Mouse (Mus musculus): ENCODE measurements at regions not wholly inside any gene's neighbourhood (a gene's known extent, or its start where the extent isn't known, plus 50 kb on each side); places are given as distances from the start of the nearest gene placed in this dataset.

DNA sequence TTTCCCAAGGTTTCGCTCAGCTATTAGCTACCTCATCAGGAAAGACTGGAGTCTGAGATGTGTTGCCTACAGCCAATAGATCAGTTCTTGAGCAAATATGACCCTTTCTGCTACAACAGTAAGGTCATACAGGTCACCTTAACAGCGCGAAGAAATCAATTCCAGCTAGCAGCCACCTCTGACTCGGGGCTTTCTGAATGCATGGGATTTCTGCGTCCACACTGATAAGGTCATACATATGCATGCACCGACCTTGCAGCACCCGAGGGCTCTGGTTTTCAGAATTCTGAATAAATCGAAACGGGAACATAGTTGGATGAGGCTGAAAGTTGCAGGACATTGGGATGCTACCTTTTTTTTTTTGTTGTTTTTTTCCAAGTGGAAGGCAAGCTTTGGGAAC is 121.6 kb upstream of the 4930583I09Rik start:
- Histone ChIP-seq H3K27ac (replicated peaks; ENCODE audit: low read depth, low read length) (no peak overlapping the region), H3K4me1 (ENCODE audit: control insufficient read depth, insufficient read depth, low read length) (no peaks in the 10 kb centered on the region), H3K36me3 (ENCODE audit: control insufficient read depth, insufficient read depth, low read length) (no peaks in the 10 kb centered on the region), H3K27me3 (ENCODE audit: control insufficient read depth, insufficient read depth, low read length) (no peaks in the 10 kb centered on the region), H3K9me3 (ENCODE audit: control insufficient read depth, low read length) (no peaks in the 10 kb centered on the region), H3K4me3 (replicated peaks; ENCODE audit: low read length) (no peak overlapping the region), H3K9ac (ENCODE audit: low read depth, low read length, severe bottlenecking) (no peak overlapping the region), H3K4me2 (replicated peaks; ENCODE audit: low read depth, low read length, severe bottlenecking) (no peak overlapping the region)
- no peak for ATAC-seq (ENCODE audit: low FRiP score, low read depth)
- WGBS = 78% methylated on average over 9 of the region's 9 CpGs
- TF ChIP-seq POLR2A (IDR thresholded peaks at IDR 0.05; ENCODE audit: borderline replicate concordance, extremely low read depth, insufficient read depth, insufficient read length) = no peak
- DNase-seq (ENCODE audit: low spot score) = no peak

DNA sequence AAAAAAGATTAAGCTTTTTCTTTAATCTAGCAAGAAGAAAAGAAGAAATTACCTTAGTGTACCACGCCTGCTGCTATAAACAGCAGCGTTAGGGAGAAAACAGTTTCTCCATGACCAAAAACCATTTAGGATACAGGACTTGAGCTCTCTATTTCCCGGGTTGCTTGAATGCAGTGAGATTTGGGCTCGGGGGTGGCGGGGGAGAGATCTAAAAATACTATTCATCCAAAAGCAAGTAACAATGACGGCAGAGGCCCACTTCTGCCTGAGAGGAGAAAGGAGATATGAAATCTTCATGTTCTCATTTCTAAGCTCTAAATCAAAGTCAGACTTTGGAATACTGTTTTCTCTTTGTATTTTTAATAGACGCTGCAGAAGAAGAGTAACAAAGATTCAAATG is 120.6 kb upstream of the 4930583I09Rik start:
- H3K27ac ChIP-seq (replicated peaks; ENCODE audit: low read depth, low read length) = no peak overlapping the region
- no peaks in the 10 kb centered on the region for H3K4me1 ChIP-seq (ENCODE audit: control insufficient read depth, insufficient read depth, low read length)
- H3K4me2 ChIP-seq (replicated peaks; ENCODE audit: low read depth, low read length, severe bottlenecking) = no peak overlapping the region
- H3K9ac ChIP-seq (ENCODE audit: low read depth, low read length, severe bottlenecking) = no peak overlapping the region
- no peak for ATAC-seq (ENCODE audit: low FRiP score, low read depth)
- H3K9me3 ChIP-seq (ENCODE audit: control insufficient read depth, low read length) = no peaks in the 10 kb centered on the region
- no peaks in the 10 kb centered on the region for H3K36me3 ChIP-seq (ENCODE audit: control insufficient read depth, insufficient read depth, low read length)
- WGBS = 82% methylated on average over 7 of the region's 7 CpGs
- no peaks in the 10 kb centered on the region for H3K27me3 ChIP-seq (ENCODE audit: control insufficient read depth, insufficient read depth, low read length)
- H3K4me3 ChIP-seq (replicated peaks; ENCODE audit: low read length) = no peak overlapping the region
- TF ChIP-seq POLR2A (IDR thresholded peaks at IDR 0.05; ENCODE audit: borderline replicate concordance, extremely low read depth, insufficient read depth, insufficient read length) = no peak
- DNase-seq (ENCODE audit: low spot score) = no peak

DNA sequence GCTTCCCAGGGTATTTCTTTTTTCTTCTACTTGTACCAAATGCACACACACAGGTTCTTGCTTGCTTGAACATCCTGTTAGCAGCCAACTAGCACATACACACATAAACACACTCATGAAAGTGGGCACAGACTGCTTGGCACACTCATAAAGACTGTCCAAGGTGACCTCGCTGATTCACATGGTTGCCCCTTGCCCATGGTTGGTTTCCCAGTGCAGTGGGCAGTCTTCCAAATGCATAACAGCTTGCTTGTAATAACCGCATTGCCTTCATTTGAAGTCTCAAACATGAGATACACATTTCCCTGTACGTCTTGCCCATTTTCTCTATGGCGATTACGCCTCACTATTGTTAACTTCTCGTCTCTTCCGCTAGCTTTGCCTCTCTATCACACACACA is 117.4 kb upstream of the 4930583I09Rik start:
- 91% methylated on average over 7 of the region's 7 CpGs for WGBS
- H3K36me3 ChIP-seq (ENCODE audit: control insufficient read depth, insufficient read depth, low read length) = no peaks in the 10 kb centered on the region

DNA sequence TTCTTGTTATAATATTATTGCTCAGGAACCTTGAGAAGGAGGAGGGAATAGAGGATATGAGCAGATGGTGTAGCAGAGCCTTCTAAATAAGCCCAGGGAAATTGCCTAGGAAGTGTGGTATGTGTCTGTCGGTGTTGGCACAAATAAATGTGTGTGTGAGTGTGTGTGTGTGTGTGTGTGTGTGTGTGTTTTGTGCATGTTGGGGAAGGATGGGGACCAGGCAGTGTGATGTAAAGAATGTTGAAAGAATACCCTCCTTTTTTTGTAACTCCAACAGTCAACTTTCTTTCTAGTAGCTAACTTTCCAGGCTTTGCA is 115.7 kb upstream of the 4930583I09Rik start:
- WGBS = 56% methylated on average over 1 of the region's 1 CpGs
- Histone ChIP-seq H3K27ac (replicated peaks; ENCODE audit: low read depth, low read length) (no peak overlapping the region), H3K4me1 (ENCODE audit: control insufficient read depth, insufficient read depth, low read length) (no peaks in the 10 kb centered on the region), H3K27me3 (ENCODE audit: control insufficient read depth, insufficient read depth, low read length) (no peaks in the 10 kb centered on the region), H3K4me3 (replicated peaks; ENCODE audit: low read length) (no peak overlapping the region), H3K36me3 (ENCODE audit: control insufficient read depth, insufficient read depth, low read length) (no peaks in the 10 kb centered on the region), H3K9ac (ENCODE audit: low read depth, low read length, severe bottlenecking) (no peak overlapping the region), H3K9me3 (ENCODE audit: control insufficient read depth, low read length) (no peaks in the 10 kb centered on the region), H3K4me2 (replicated peaks; ENCODE audit: low read depth, low read length, severe bottlenecking) (no peak overlapping the region)
- ATAC-seq (ENCODE audit: low FRiP score, low read depth) = no peak
- no peak for DNase-seq (ENCODE audit: low spot score)
- no peak for TF ChIP-seq POLR2A (IDR thresholded peaks at IDR 0.05; ENCODE audit: borderline replicate concordance, extremely low read depth, insufficient read depth, insufficient read length)

More for the DNA sequence above, 117.4 kb upstream of the 4930583I09Rik start:
- no peak for TF ChIP-seq POLR2A (IDR thresholded peaks at IDR 0.05; ENCODE audit: borderline replicate concordance, extremely low read depth, insufficient read depth, insufficient read length)
- Histone ChIP-seq H3K9me3 (ENCODE audit: control insufficient read depth, low read length) (no peaks in the 10 kb centered on the region), H3K4me1 (ENCODE audit: control insufficient read depth, insufficient read depth, low read length) (no peaks in the 10 kb centered on the region), H3K27me3 (ENCODE audit: control insufficient read depth, insufficient read depth, low read length) (no peaks in the 10 kb centered on the region), H3K4me2 (replicated peaks; ENCODE audit: low read depth, low read length, severe bottlenecking) (no peak overlapping the region), H3K4me3 (replicated peaks; ENCODE audit: low read length) (no peak overlapping the region), H3K9ac (ENCODE audit: low read depth, low read length, severe bottlenecking) (no peak overlapping the region), H3K27ac (replicated peaks; ENCODE audit: low read depth, low read length) (no peak overlapping the region)
- ATAC-seq (ENCODE audit: low FRiP score, low read depth) (no peak), DNase-seq (ENCODE audit: low spot score) (no peak)

DNA sequence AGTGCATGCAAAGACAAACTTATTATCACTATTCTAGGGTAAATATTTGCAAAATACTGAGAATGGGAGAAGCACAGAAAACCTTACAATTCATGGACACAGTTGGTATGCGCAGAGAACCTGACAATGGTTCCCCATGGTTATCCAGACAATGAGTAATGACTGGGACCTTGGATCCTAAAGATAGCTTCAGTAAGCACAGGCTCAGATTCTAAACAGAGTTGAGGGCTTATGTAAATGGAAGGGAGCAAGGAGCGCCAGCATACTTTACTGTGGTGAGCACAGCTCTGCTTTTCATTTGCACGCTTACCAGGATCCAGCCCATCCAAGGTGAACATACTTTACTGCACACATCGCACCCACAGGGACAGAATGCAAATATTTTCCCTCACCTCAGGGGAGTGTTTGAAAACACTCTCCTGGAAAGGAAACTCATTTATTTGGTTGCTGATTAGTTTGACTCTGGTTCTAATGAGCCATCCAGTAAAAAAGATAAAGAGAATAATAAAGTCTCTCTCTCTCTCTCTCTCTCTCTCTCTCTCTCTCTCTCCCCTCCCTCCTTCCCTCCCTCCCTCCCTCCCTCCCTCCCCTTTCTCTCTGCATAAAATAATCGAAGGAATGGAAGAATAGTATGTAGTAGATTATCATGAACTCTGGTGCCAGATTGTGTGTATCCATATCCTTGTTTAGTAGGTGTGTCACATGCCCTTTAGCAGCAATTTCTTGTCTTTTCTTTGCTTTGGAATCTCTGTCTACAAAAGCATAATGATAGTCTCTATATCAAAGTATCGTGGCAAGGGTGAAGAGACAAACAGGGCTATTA is 115.1 kb upstream of the 4930583I09Rik start:
- TF ChIP-seq POLR2A (IDR thresholded peaks at IDR 0.05; ENCODE audit: borderline replicate concordance, extremely low read depth, insufficient read depth, insufficient read length) = no peak
- Histone ChIP-seq H3K4me2 (replicated peaks; ENCODE audit: low read depth, low read length, severe bottlenecking) (no peak overlapping the region), H3K36me3 (ENCODE audit: control insufficient read depth, insufficient read depth, low read length) (no peaks in the 10 kb centered on the region), H3K27ac (replicated peaks; ENCODE audit: low read depth, low read length) (no peak overlapping the region), H3K4me1 (ENCODE audit: control insufficient read depth, insufficient read depth, low read length) (no peaks in the 10 kb centered on the region), H3K9me3 (ENCODE audit: control insufficient read depth, low read length) (no peaks in the 10 kb centered on the region), H3K27me3 (ENCODE audit: control insufficient read depth, insufficient read depth, low read length) (no peaks in the 10 kb centered on the region), H3K4me3 (replicated peaks; ENCODE audit: low read length) (no peak overlapping the region), H3K9ac (ENCODE audit: low read depth, low read length, severe bottlenecking) (no peak overlapping the region)
- ATAC-seq (ENCODE audit: low FRiP score, low read depth) (no peak), DNase-seq (ENCODE audit: low spot score) (no peak)
- 65% methylated on average over 6 of the region's 6 CpGs for WGBS
